In genomic region chr19:58452941-58453551, GRCm38 (mm10) we compare ENCODE assay signal across 8 mouse cellular contexts. TPM values are rescaled to one million over a fixed set of nuclear protein-coding genes. Genes with fewer than 3 reads are reported as not detected.
A peak's percentile ranks its signal among the peaks of the same experiment; 100 is the strongest.
DNase-seq lines count a peak whose midpoint lies in the region; ATAC-seq and TF ChIP-seq lines count a peak whose summit lies in the region.

No protein-coding gene starts in this region.

- H3K27ac ChIP-seq in hindbrain, embryonic 11.5 days (ENCODE audit: low read depth, low read length), result no peak overlapping the region
- H3K27ac ChIP-seq in liver, embryonic 13.5 days, result no peak overlapping the region

- H3K4me2 ChIP-seq in hindbrain, embryonic 11.5 days (replicated peaks; ENCODE audit: low read depth, low read length), result peak overlapping the region; percentile 94
- H3K4me2 ChIP-seq in liver, embryonic 13.5 days, result peak overlapping the region; percentile 62

- WGBS in hindbrain, embryonic 11.5 days, result 3% methylated on average over 20 of the region's 20 CpGs
- 4% methylated on average over 20 of the region's 20 CpGs for WGBS in liver, embryonic 13.5 days (ENCODE audit: insufficient replicate concordance)

- H3K27me3 ChIP-seq in Patski, result no peaks in the 10 kb centered on the region
- peaks cover 6% of the 10 kb centered on the region; the same call in 1 of the 2 replicates for H3K27me3 ChIP-seq in hindbrain, embryonic 11.5 days (ENCODE audit: control insufficient read depth, insufficient read depth, low read length)
- peaks cover 69% of the 10 kb centered on the region for H3K27me3 ChIP-seq in liver, embryonic 13.5 days

- H3K4me3 ChIP-seq in hindbrain, embryonic 11.5 days (ENCODE audit: low read depth, low read length), result peak overlapping the region; percentile 59
- peak overlapping the region; percentile 51 for H3K4me3 ChIP-seq in liver, embryonic 13.5 days (replicated peaks)

- H3K4me1 ChIP-seq in hindbrain, embryonic 11.5 days (replicated peaks; ENCODE audit: control insufficient read depth, insufficient read depth, low read length), result peaks cover 13% of the 10 kb centered on the region
- peaks cover 15% of the 10 kb centered on the region for H3K4me1 ChIP-seq in liver, embryonic 13.5 days (replicated peaks)

- CTCF ChIA-PET in Patski (lab: Charles Lee), result interaction anchor here (0.9 to 2.2 kb wide), 5 partner anchors 17 to 380 kb away, joined by 3 to 6 read pairs (median 4); no protein-coding TSS in a partner anchor

- H3K9ac ChIP-seq in hindbrain, embryonic 11.5 days (ENCODE audit: low read depth, low read length), result peak overlapping the region; percentile 77
- H3K9ac ChIP-seq in liver, embryonic 13.5 days, result no peak overlapping the region

- POLR2A ChIA-PET in Patski (lab: Charles Lee), result interaction anchor here (1.1 to 3.3 kb wide), 3 partner anchors 15 to 60 kb away, joined by 3 to 16 read pairs (median 6); no protein-coding TSS in a partner anchor

- peak; percentile 22 for ATAC-seq in Patski
- no peak for ATAC-seq in hindbrain, embryonic 11.5 days (ENCODE audit: low FRiP score)
- ATAC-seq in liver, embryonic 13.5 days (ENCODE audit: low read depth), result no peak
- ATAC-seq in erythroblast, adult 5-6 weeks (replicated peaks; ENCODE audit: low FRiP score, poor library complexity, severe bottlenecking), result no peak

- H3K36me3 ChIP-seq in hindbrain, embryonic 11.5 days (ENCODE audit: control insufficient read depth, insufficient read depth, low read length), result no peaks in the 10 kb centered on the region
- no peaks in the 10 kb centered on the region for H3K36me3 ChIP-seq in liver, embryonic 13.5 days

- DNase-seq in B cell, adult 2 months, result peak; percentile 63 to 64
- DNase-seq in Patski (ENCODE audit: low read depth, low spot score), result no peak
- DNase-seq in gastrocnemius, adult 18-20 months (ENCODE audit: low spot score), result peak; percentile 46
- peak; percentile 50 for DNase-seq in hindbrain, embryonic 11.5 days (ENCODE audit: low spot score)
- no peak for DNase-seq in liver, embryonic 13.5 days
- DNase-seq in retina, postnatal 1 day, result peak; percentile 68
- no peak for DNase-seq in ovary, postnatal 36 days (ENCODE audit: low spot score)

- no peaks in the 10 kb centered on the region for H3K9me3 ChIP-seq in hindbrain, embryonic 11.5 days (ENCODE audit: control insufficient read depth, low read length)
- no peaks in the 10 kb centered on the region for H3K9me3 ChIP-seq in liver, embryonic 13.5 days (replicated peaks)

- no peak for TF ChIP-seq CTCF in Patski (IDR thresholded peaks at IDR 0.05)

- in situ Hi-C loops in Patski (cut with MboI; ENCODE audit: low pct_unique_long_range_greater_than_20kb), result loop anchor here (5.0 kb wide), 2 partner anchors 56 to 131 kb away; no protein-coding TSS in a partner anchor

RNA-seq across cellular contexts. Expression of gene Gfra1, which starts 2.7 kb away (rescaled TPM):
- polyA plus RNA-seq in Patski (2021), result 102 TPM
- total RNA-seq in gastrocnemius, adult 18-20 months (2021), result 1 to 10 TPM; 3.4 to 3.5 TPM
- polyA plus RNA-seq in hindbrain, embryonic 11.5 days (2014; fragmentation: Nextera tagmentation; extraction: Ambion mirVana), result 30.6 and 42.2 TPM in 2 replicates
- 5.8 and 7.3 TPM in 2 replicates for polyA plus RNA-seq in liver, embryonic 13.5 days (2015; fragmentation: Nextera tagmentation; extraction: Ambion mirVana)
- total RNA-seq in erythroblast, adult 5-6 weeks (2015; ENCODE audit: low replicate concordance), result 0.42 TPM in 1 of 2 replicates, not detected in the other
- total RNA-seq in erythroblast, adult 5-6 weeks (2017; ENCODE audit: low replicate concordance), result 0.28 TPM in 1 of 2 replicates, not detected in the other

RNA-seq across cellular contexts. Expression of gene Ccdc172, which starts 58.7 kb away (rescaled TPM):
- polyA plus RNA-seq in Patski (2021), result not detected
- total RNA-seq in gastrocnemius, adult 18-20 months (2021), result not detected
- not detected in 2 replicates for polyA plus RNA-seq in hindbrain, embryonic 11.5 days (2014; fragmentation: Nextera tagmentation; extraction: Ambion mirVana)
- not detected in 2 replicates for polyA plus RNA-seq in liver, embryonic 13.5 days (2015; fragmentation: Nextera tagmentation; extraction: Ambion mirVana)
- not detected in 2 replicates for total RNA-seq in erythroblast, adult 5-6 weeks (2015; ENCODE audit: low replicate concordance)
- not detected in 2 replicates for total RNA-seq in erythroblast, adult 5-6 weeks (2017; ENCODE audit: low replicate concordance)

Comparison
In these comparisons a context has a peak if more than half of its experiments do, and no peak if none do; other contexts are left out.
1. DNase-seq: peak in B cell, adult 2 months (2 of 2), gastrocnemius, adult 18-20 months (single experiment), hindbrain, embryonic 11.5 days (single experiment) and retina, postnatal 1 day (single experiment); none in Patski (single experiment), liver, embryonic 13.5 days (single experiment) and ovary, postnatal 36 days (single experiment).